Mouse (Mus musculus): ENCODE measurements around the gene Ms4a4d. TPM values are rescaled to one million over a fixed set of nuclear protein-coding genes. Genes with fewer than 3 reads are reported as not detected.

Gene Ms4a4d
- polyA plus RNA-seq (2012; rRNA removed), result 0.08 and 0.09 TPM in 2 replicates

GRCm38 (mm10) chr19:11536593-11536992 lies at the start of gene Ms4a4d:
Gene Ms4a4d (plus strand): TSS chr19:11536801.

GRCm38 (mm10) chr19:11516246-11516645 lies 20.4 kb upstream of the Ms4a4d start, which contains the start of gene Ms4a6b:
Gene Ms4a6b (plus strand): TSS chr19:11516512.

GRCm38 (mm10) chr19:11604603-11605002 lies 68.0 kb downstream of the Ms4a4d start, which contains the start of gene Ms4a6d:
Gene Ms4a6d (minus strand): TSS chr19:11604849.

Other genes starting within 250 kb of the Ms4a4d start
- gene Ms4a14, start 222.3 kb upstream of the Ms4a4d start, polyA plus RNA-seq (2012; rRNA removed), result 0.02 and 0.03 TPM in 2 replicates
- 0.51 and 0.99 TPM in 2 replicates for gene Ms4a7, start 200.7 kb upstream of the Ms4a4d start, polyA plus RNA-seq (2012; rRNA removed)
- gene Ms4a4a, start 161.3 kb upstream of the Ms4a4d start, polyA plus RNA-seq (2012; rRNA removed), result 0.26 and 0.45 TPM in 2 replicates
- 0.43 and 0.91 TPM in 2 replicates for gene Ms4a4c, start 132.0 kb upstream of the Ms4a4d start, polyA plus RNA-seq (2012; rRNA removed)
- gene Ms4a4b, start 93.2 kb upstream of the Ms4a4d start, polyA plus RNA-seq (2012; rRNA removed), result 0.23 TPM in 2 replicates
- gene Ms4a6c, start 67.4 kb upstream of the Ms4a4d start, polyA plus RNA-seq (2012; rRNA removed), result 4.0 and 5.7 TPM in 2 replicates
- 0.07 and 0.09 TPM in 2 replicates for gene Gm8369, start 50.9 kb upstream of the Ms4a4d start, polyA plus RNA-seq (2012; rRNA removed)
- gene Ms4a6b, start 20.3 kb upstream of the Ms4a4d start, polyA plus RNA-seq (2012; rRNA removed), result 1.1 and 1.7 TPM in 2 replicates
- gene Ms4a6d, start 68.0 kb downstream of the Ms4a4d start, polyA plus RNA-seq (2012; rRNA removed), result 2.1 and 2.8 TPM in 2 replicates
- 0.63 and 0.89 TPM in 2 replicates for gene Ms4a2, start 86.9 kb downstream of the Ms4a4d start, polyA plus RNA-seq (2012; rRNA removed)
- 11.5 and 18.1 TPM in 2 replicates for gene Ms4a3, start 104.0 kb downstream of the Ms4a4d start, polyA plus RNA-seq (2012; rRNA removed)
- 0.07 and 0.08 TPM in 2 replicates for gene Oosp2, start 123.8 kb downstream of the Ms4a4d start, polyA plus RNA-seq (2012; rRNA removed)
- gene Oosp1, start 154.3 kb downstream of the Ms4a4d start, polyA plus RNA-seq (2012; rRNA removed), result 0.07 and 0.09 TPM in 2 replicates
- not detected in 2 replicates for gene Oosp3, start 160.3 kb downstream of the Ms4a4d start, polyA plus RNA-seq (2012; rRNA removed)
- 0.02 and 0.03 TPM in 2 replicates for gene Gif, start 210.8 kb downstream of the Ms4a4d start, polyA plus RNA-seq (2012; rRNA removed)
- gene Mrpl16, start 233.6 kb downstream of the Ms4a4d start, polyA plus RNA-seq (2012; rRNA removed), result 30.4 and 31.5 TPM in 2 replicates

Data from liver, embryonic 14 days (tissue).